Mouse (Mus musculus) lung, postnatal 0 days (tissue): ENCODE measurements around the gene Npr3.

Experiments used
- CTCF ChIP-seq: IDR thresholded peaks from 2 replicates; pipeline ENCODE4 v1.5.1; 2016; ENCODE audit warnings: antibody characterized with exemption, mild to moderate bottlenecking
- EP300 ChIP-seq: IDR thresholded peaks from 2 replicates; pipeline ENCODE4 v1.6.1; 2016; ENCODE audit warnings: antibody characterized with exemption, mild to moderate bottlenecking, control low read depth

GRCm38 (mm10) chr15:11794632-11795031 is 112.5 kb downstream of the Npr3 start:
- no peak for TF ChIP-seq EP300
- TF ChIP-seq CTCF: no peak
